Mouse (Mus musculus): Measurements from ENCODE around the gene Gm43552.
"Not testable (repeated sequence)": the region's sequence is repeated elsewhere in the genome, so short reads cannot be mapped to it uniquely, and the experiment has no call there.

Gm43552 gene

GRCm38 (mm10) chr5:65492716-65493531 is at the start of gene Gm43552:
Gm43552 (minus strand) TSS chr5:65492833.
- DNase-seq = peak; percentile 95 to 97

- DNase-seq = no peak
Measured at GRCm38 (mm10) chr5:65541889-65542288, 49.3 kb upstream of the Gm43552 start.

DNA sequence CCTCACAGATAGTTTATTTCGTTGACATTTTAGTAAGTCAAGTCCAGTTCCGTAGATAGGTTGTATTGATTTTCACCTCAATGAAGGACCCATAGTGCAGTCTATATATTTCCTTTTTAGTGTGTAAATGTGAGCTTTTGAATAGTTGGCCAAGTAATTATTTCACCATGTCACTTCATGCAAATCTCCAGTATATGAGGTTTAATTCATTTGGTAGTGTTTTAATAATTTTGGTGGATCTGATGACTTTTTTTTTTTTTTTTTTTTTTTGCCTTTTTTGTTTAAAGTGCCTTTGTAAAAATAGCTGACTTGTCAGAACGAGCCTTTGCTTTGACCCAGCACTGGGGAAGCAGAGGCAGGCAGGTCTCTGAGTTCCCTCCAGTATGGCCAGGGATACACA is 47.2 kb upstream of the Gm43552 start:
- DNase-seq = no peak

DNA sequence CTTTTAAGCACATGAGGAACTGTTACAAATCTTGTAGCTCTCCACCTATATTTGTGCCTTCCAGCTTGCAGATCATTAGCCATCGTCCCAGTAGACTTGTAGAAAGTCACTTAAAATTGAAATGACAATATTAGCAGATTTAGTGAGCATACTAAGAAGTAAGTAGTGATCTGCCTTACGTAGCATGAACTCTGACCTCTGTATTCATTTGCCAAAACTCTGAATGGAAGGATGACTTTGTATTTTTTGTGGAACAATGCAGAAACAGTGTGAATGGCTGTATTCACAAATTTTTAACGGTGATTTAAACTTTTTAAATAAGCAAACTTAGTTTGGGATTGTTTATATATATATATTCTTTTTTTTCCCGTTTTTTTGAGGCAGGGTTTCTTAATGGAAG is 46.2 kb upstream of the Gm43552 start:
- no peak for DNase-seq

DNA sequence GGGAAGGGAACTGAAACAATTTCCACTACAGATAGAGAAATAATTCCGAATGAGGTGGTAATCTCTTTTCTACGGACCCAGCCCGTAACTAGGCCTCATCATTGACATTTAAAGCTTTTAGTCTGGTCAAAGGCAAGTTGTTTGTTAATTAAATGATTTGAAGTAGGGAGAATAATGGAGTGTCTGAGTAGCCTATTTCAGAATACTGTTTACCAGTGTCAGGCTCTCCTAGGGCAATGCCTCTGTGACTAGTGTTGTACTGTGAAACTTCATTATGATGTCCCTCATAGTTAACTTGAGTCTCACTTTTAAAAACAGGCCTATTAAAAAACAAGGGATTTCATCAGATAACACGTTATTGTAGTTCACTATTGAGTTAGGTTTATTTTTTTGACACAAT is 45.5 kb upstream of the Gm43552 start:
- DNase-seq = no peak

DNA sequence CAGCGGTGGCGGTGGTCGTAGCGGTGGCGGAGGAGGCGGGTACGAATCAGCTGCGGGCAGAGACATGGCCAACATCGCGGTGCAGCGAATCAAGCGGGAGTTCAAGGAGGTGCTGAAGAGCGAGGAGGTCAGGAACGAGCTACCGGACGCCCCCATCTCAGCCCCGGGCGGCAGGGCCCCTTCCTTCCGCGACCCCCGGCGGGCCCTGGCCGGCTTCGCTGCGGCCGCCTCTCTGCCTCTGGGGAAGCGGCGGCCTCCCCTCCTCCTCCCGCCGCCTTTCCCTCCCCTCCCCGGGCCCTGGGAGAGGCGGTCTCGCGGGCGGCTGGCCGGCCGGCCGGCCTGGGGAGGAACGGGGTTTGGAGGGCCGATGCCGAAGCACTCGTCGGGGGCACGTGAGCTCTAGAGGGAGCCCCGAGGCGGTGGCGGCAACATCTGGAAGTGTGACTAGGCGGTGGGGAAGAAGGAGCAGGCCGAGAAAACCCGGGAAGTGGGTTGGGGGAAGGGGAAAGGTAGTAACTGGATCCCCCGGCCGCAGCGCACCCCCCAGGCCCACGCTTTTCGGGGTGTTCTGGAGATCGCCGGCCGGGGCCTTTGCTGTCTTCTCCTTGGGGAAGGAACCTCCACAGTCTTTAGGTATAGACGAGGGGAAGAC is 44.9 kb upstream of the Gm43552 start:
- peak in 1 of 2 experiments; percentile 44 for DNase-seq

GRCm38 (mm10) chr5:65536751-65537419 is 44.3 kb upstream of the Gm43552 start, which contains the start of the genes Smim14 and Ube2k:
Smim14 (minus strand) TSS chr5:65537184.
Ube2k (plus strand) TSS chr5:65537233.
- peak; percentile 94 to 95 for DNase-seq

DNA sequence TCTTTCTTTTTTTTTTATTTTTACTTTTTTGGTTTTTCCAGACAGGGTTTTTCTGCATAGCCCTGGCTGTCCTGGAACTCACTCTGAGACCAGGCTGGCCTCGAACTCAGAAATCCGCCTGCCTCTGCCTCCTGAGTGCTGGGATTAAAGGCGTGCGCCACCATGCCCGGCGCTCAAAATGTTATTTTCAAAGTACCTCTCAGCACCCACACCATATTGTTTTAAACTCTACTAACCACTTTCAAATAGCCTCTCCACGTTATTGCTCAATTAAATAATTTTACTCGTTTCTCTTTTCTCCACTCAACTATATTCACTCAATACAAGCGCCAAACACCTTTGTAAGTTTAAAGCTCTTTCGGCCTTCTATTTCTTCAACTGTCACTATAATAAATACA is 43.4 kb upstream of the Gm43552 start:
- not testable (repeated sequence) for DNase-seq

DNA sequence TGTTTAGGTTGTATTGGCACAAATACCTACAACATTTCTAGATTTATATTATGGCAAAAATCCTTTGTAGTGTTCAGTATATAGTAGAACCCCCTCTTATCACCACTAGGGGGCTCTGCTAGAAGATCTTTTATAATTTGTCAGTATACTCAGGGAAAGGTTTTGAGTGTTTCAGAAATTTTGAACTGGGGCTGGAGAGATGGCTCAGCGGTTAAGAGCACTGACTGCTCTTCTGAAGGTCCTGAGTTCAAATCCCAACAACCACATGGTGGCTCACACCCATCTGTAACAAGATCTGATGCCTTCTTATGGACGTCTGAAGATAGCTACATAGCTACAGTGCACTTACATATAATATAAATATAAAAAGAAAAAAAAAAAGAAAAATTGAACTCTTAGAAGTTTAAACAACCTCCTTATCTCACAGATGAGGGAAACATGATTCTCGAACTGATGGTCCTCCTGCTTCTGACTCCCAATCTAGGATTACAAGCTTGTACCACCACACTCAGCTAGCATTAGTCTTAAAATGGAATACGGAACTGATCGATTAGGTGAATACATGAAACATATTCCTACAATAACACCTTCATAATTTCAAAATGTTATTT is 42.9 kb upstream of the Gm43552 start:
- peak in 1 of 2 experiments; percentile 51 for DNase-seq

DNA sequence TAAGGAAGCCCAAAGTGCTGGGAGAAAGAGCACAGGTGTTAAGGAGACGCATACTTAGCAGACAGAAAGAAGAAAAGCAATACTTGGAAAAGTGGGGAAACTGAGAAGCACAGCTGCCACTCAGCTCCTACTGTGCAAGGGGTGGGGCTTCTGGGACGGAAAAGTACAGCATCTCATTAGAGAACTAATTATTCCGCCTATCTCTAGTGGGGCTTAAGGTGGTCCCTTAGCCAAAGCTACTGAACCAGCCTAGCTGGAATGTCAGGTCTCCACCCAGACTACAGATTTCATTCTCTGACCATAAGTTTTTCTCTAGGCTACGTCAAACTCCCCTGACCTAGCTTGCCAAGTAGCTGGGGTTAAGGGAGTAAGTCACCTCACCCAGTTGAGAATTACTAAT is 41.9 kb upstream of the Gm43552 start:
- DNase-seq = no peak

- no peak for DNase-seq
Measured at GRCm38 (mm10) chr5:65531283-65531682, 38.6 kb upstream of the Gm43552 start.

DNA sequence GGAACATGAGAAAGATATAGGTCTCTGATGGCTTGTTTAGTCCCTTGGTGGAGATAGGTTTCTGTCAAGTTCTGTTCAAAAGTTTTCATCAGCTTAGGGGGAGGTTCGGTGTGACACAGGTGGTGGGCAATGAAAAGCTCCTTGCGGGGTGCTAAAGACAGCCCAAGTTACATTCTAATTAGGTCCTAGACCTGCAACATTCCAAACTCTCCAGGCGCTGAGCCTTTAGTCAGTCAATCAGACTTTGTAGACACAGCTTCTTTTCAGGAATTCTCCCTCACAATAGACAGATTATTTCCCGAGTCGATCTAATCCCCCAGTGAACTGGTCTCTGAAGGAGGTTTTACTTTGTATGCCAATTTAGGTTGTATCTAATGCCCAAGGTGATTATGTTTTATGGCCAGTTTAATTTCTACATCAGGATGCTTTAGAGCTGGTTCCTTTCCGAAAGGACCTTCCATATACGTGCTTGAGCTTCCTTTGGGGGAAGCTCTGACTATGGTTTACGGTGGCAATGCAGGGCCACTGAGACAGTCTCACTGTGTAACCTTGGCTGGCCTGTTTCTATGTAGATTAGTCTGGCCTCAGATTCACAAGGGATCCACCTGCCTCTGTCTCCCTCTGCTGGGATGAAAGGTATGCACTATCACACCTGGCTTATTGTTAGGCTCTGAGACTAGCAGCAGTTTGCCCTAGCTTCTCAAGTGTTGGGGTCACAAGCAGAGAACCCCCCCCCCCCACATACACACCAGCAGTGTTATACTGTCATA is 33.2 kb upstream of the Gm43552 start:
- DNase-seq = no peak

GRCm38 (mm10) chr5:65524831-65525230 is 32.2 kb upstream of the Gm43552 start:
- DNase-seq = no peak

DNA sequence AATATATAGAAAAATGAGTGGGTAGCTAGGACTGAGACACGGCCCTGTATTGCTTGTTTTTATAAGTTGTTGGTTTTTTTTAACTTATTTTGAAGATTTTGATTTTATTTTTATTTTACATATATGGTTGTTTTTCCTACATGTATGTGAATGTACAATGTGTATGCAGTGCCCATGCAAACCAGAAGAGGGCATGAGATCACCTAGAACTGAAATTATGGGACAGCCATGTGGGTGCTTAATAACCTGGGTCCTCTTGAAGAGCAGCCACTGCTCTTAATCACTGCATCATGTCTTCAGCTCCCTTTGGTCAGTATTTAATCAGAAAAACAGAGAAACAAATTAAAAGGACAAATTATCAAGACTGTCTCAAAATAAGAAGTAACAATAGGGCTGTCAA is 29.2 kb upstream of the Gm43552 start:
- DNase-seq = no peak

DNA sequence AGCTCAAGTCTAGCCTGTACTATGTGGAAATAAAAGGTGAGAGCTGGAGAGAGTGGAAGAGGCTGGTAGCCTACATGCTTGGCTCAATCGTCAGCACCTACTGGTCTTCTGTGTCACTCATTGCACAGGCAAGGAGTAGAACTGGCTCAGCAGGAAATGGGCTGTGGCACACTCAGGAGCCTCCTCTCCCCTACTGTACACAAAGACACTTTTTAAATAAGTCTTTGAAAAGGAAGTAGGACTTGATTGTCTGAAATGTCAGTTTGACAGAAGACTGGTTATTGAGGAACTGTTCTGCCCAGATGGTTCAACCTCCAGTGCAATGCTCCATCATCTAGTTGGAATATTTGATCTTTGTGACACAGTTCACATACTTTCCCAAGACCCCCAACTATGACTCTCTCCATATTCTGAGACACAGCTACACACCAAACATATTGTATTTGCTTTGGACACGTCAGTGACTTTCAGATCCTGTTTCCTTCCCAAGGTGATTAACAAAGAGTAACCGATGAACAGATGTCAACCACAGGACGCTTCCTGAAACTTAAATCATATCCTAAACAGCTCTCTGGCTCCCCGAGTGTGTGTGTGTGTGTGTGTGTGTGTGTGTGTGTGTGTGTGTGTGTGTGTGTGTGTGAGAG is 22.1 kb upstream of the Gm43552 start:
- DNase-seq = no peak

- no peak for DNase-seq
Measured at GRCm38 (mm10) chr5:65513506-65513905, 20.9 kb upstream of the Gm43552 start.

DNA sequence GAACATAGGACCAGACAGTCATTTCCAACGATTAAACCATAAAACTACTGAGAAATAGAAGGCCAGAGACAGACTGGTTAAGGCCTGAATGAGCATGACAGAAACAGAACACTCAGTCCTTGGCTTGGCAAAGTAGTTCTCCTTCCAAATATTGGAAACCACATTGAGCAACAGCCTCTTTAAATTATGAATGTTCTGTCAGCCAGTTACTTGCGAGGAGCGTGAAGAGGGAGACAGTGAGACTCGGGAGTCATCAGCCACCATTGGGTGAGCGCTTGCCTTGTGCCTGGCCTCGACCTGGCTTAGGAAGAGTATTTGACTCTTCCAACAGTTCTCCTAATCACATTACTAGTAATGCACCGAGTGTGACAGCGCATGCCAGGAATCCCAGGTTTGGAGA is 15.8 kb upstream of the Gm43552 start:
- no peak for DNase-seq

DNA sequence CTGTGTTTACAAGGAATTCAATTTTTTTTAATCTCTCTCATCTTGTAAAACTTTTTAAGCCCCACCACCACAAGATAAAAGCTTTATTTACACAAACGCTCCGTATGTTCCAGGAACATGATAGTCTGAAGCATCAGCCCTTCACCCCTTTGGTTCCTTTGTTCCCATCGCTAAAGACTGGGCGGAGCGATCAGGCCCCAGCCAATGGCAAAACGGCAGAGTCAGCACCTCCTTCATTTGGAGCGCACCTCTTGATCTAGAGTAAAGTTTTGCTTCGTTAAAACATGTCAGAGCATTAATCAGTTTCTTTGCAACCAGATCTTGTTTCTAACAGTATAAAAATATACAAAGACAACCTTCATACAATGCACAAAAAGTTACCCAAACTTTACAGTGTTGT is 13.2 kb upstream of the Gm43552 start:
- DNase-seq = no peak

GRCm38 (mm10) chr5:65501407-65501806 is 8.8 kb upstream of the Gm43552 start:
- no peak for DNase-seq

DNA sequence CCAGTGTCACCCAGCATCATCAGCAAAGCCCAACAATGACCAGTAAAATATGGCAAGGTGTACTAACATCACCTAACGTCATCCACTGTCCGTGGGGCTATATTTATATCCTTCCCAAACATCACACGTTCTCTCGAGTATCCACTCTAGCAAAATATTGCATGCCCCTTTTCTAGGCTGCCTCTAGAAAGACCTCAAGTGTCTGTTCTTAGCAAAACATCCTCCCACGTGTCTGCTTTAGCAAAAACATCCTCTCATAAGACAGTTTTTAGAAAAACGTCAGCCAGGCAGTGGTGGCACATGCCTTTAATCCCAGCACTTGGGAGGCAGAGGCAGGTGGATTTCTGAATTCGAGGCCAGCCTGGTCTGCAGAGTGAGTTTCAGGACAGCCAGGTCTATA is 7.6 kb upstream of the Gm43552 start:
- DNase-seq = no peak

DNA sequence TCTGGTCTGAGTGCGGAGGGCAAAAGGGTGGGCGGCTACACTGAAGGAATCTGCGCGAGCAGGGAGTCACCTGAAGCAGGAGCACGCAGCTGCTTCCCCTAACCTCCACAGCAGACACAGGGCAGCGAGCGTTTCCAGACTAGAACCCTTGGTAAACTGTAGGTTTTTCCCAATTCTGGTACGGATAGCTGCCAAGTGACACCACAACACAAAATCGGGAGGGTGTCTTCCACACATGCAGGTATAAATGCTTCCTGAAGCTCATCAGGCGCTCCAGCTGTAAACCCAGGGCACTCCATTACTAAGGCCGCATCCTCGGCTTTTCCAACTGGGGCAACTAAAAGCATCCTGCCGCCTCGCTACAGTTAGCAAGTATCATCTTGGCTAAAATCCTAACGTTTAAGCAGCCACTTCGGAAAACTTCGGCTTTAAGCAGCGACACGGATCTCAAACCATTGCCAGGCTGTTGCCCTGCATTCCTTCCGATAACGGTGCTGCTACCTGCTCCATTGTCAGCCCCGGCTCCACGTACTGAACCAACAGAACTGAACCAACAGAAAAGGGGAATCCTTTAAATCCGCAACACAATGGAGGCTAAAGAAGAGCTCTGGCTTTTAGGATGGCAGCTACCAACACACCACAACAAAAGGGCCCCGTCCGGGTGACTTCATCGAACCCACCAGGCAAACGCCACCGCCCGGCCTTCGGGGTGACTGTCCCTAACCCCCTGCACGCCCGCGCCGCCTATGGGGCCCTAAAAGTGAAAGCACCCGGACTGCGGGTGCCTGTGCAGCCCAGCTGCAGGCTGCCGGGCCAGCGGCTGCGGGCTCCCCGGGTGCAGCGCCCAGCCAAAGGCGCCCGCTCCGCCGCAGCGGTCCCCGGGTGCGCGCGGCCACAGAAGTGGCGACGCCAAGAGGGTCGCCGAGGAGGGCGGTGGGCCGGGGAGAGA is 592 bp downstream of the Gm43552 start:
- DNase-seq = peak; percentile 65 to 67
